Mouse (Mus musculus) embryonic facial prominence, embryonic 15.5 days (tissue): ENCODE measurements around the gene Ndufaf4. TPM values are rescaled to one million over a fixed set of nuclear protein-coding genes. Genes with fewer than 3 reads are reported as not detected.

Experiments used
- ATAC-seq: fragments of 200-750 bp; cut with Nextera tagmentation; 2 replicates; pipeline ENCODE4 v1.8.0; 2017; ENCODE audit warnings: low read depth, moderate TSS enrichment; ENCODE audit not compliant: insufficient number of reproducible peaks, low FRiP score, low TSS enrichment
- H3K27ac ChIP-seq: fragments of 300-500 bp; sonication (generic); replicated peaks from 2 replicates; pipeline ENCODE4 v1.5.1; 2015; ENCODE audit warnings: mild to moderate bottlenecking, inconsistent platforms
- H3K27me3 ChIP-seq: fragments of 300-500 bp; sonication (generic); 2 replicates; pipeline ENCODE4 v1.6.1; 2015; ENCODE audit warnings: inconsistent platforms
- H3K36me3 ChIP-seq: fragments of 300-500 bp; sonication (generic); 2 replicates; pipeline ENCODE4 v1.6.1; 2015; ENCODE audit warnings: mild to moderate bottlenecking, inconsistent platforms
- H3K4me1 ChIP-seq: fragments of 300-500 bp; sonication (generic); 2 replicates; pipeline ENCODE4 v1.6.1; 2015; ENCODE audit warnings: inconsistent platforms
- H3K4me2 ChIP-seq: fragments of 300-500 bp; sonication (generic); replicated peaks from 2 replicates; pipeline ENCODE4 v1.6.1; 2015; ENCODE audit warnings: mild to moderate bottlenecking, inconsistent platforms
- H3K4me3 ChIP-seq: fragments of 300-500 bp; sonication (generic); replicated peaks from 2 replicates; pipeline ENCODE4 v1.5.1; 2015; ENCODE audit warnings: mild to moderate bottlenecking, inconsistent platforms
- H3K9ac ChIP-seq: fragments of 300-500 bp; sonication (generic); 2 replicates; pipeline ENCODE4 v1.6.1; 2015; ENCODE audit warnings: inconsistent platforms
- H3K9me3 ChIP-seq: fragments of 300-500 bp; sonication (generic); replicated peaks from 2 replicates; pipeline ENCODE4 v1.6.1; 2016; ENCODE audit warnings: inconsistent platforms
- WGBS: fragments of 180-500 bp; shearing (Covaris S2); methylation state at CpG from one replicate; pipeline ENCODE4 v1.1.7; 2015; 5-methylcytosine and 5-hydroxymethylcytosine counted together
- polyA plus RNA-seq: library from polyadenylated mRNA; unstranded; fragments of >200 nt; fragmentation: Nextera tagmentation; extraction: Ambion mirVana; gene quantifications from 2 replicates; pipeline ENCODE4 v1.2.1, GENCODE M21; 2015

Gene Ndufaf4
- polyA plus RNA-seq, 1 experiment from 2014 or later, result 40.6 TPM

- no peak overlapping the region for H3K27ac ChIP-seq
- peaks cover 6% of the 10 kb centered on the region; the same call in 1 of the 2 replicates for H3K36me3 ChIP-seq
- WGBS, result 52% methylated on average over 3 of the region's 3 CpGs
- H3K4me2 ChIP-seq, result no peak overlapping the region
- H3K4me3 ChIP-seq, result no peak overlapping the region
- no peaks in the 10 kb centered on the region for H3K27me3 ChIP-seq
- H3K4me1 ChIP-seq, result no peaks in the 10 kb centered on the region
- no peaks in the 10 kb centered on the region for H3K9me3 ChIP-seq
- ATAC-seq, result no peak
- H3K9ac ChIP-seq, result no peak overlapping the region
Measured at GRCm38 (mm10) chr4:24907745-24908144, 9.9 kb downstream of the Ndufaf4 start.

- Histone ChIP-seq H3K4me3 (no peak overlapping the region), H3K9me3 (no peaks in the 10 kb centered on the region), H3K4me1 (no peaks in the 10 kb centered on the region), H3K36me3 (no peaks in the 10 kb centered on the region), H3K27me3 (no peaks in the 10 kb centered on the region), H3K4me2 (no peak overlapping the region), H3K9ac (no peak overlapping the region), H3K27ac (no peak overlapping the region)
- ATAC-seq, result no peak
- WGBS, result 88% methylated on average over 2 of the region's 2 CpGs
Measured at GRCm38 (mm10) chr4:24915631-24916030, 17.7 kb downstream of the Ndufaf4 start.

- H3K27ac ChIP-seq, result no peak overlapping the region
- no peaks in the 10 kb centered on the region for H3K27me3 ChIP-seq
- no peaks in the 10 kb centered on the region for H3K36me3 ChIP-seq
- H3K4me2 ChIP-seq, result no peak overlapping the region
- no peaks in the 10 kb centered on the region for H3K4me1 ChIP-seq
- no peak overlapping the region for H3K9ac ChIP-seq
- WGBS, result 69% methylated on average over 5 of the region's 5 CpGs
- no peak for ATAC-seq
- no peaks in the 10 kb centered on the region for H3K9me3 ChIP-seq
- no peak overlapping the region for H3K4me3 ChIP-seq
Measured at GRCm38 (mm10) chr4:24920006-24920577, 22.2 kb downstream of the Ndufaf4 start.

GRCm38 (mm10) chr4:24924726-24925125, 26.8 kb downstream of the Ndufaf4 start:
- H3K4me3 ChIP-seq, result no peak overlapping the region
- no peaks in the 10 kb centered on the region for H3K9me3 ChIP-seq
- H3K4me1 ChIP-seq, result no peaks in the 10 kb centered on the region
- no peak overlapping the region for H3K27ac ChIP-seq
- no peaks in the 10 kb centered on the region for H3K27me3 ChIP-seq
- no peak for ATAC-seq
- no peak overlapping the region for H3K4me2 ChIP-seq
- no peaks in the 10 kb centered on the region for H3K36me3 ChIP-seq
- WGBS, result 56% methylated on average over 2 of the region's 2 CpGs
- no peak overlapping the region for H3K9ac ChIP-seq

GRCm38 (mm10) chr4:24928260-24928780, 30.4 kb downstream of the Ndufaf4 start:
- ATAC-seq, result no peak

GRCm38 (mm10) chr4:24928926-24929325, 31.0 kb downstream of the Ndufaf4 start:
- Histone ChIP-seq H3K4me3 (no peak overlapping the region), H3K27ac (no peak overlapping the region), H3K4me2 (no peak overlapping the region), H3K27me3 (no peaks in the 10 kb centered on the region), H3K9me3 (no peaks in the 10 kb centered on the region), H3K36me3 (no peaks in the 10 kb centered on the region), H3K4me1 (no peaks in the 10 kb centered on the region), H3K9ac (no peak overlapping the region)
- ATAC-seq, result no peak
- WGBS, result 84% methylated on average over 5 of the region's 5 CpGs

More at GRCm38 (mm10) chr4:24928260-24928780, 30.4 kb downstream of the Ndufaf4 start:
- H3K4me2 ChIP-seq, result no peak overlapping the region
- H3K27me3 ChIP-seq, result no peaks in the 10 kb centered on the region
- no peaks in the 10 kb centered on the region for H3K4me1 ChIP-seq
- WGBS, result 79% methylated on average over 5 of the region's 5 CpGs
- H3K9me3 ChIP-seq, result no peaks in the 10 kb centered on the region
- no peak overlapping the region for H3K27ac ChIP-seq
- H3K9ac ChIP-seq, result no peak overlapping the region
- no peaks in the 10 kb centered on the region for H3K36me3 ChIP-seq
- H3K4me3 ChIP-seq, result no peak overlapping the region

- Histone ChIP-seq H3K9ac (no peak overlapping the region), H3K9me3 (no peaks in the 10 kb centered on the region), H3K4me3 (no peak overlapping the region), H3K4me1 (no peaks in the 10 kb centered on the region), H3K36me3 (no peaks in the 10 kb centered on the region), H3K27ac (no peak overlapping the region), H3K4me2 (no peak overlapping the region), H3K27me3 (no peaks in the 10 kb centered on the region)
- no peak for ATAC-seq
- WGBS, result 39% methylated on average over 6 of the region's 6 CpGs
Measured at GRCm38 (mm10) chr4:24942728-24943424, 45.0 kb downstream of the Ndufaf4 start.

Other genes starting within 250 kb of the Ndufaf4 start
- gene Klhl32, start 47.0 kb upstream of the Ndufaf4 start, polyA plus RNA-seq, result 4.5 and 6.3 TPM in 2 replicates
- gene Gpr63, start 68.3 kb downstream of the Ndufaf4 start, polyA plus RNA-seq, result 1.4 and 2.4 TPM in 2 replicates